Mouse (Mus musculus): Measurements from ENCODE around the gene Hadh. TPM values are rescaled to one million over a fixed set of nuclear protein-coding genes. Genes with fewer than 3 reads are reported as not detected.

Hadh gene
- polyA plus RNA-seq, 1 experiment from 2014 or later = 22.3 TPM

GRCm38 (mm10) chr3:131207846-131208245 is 64.1 kb downstream of the Hadh start:
- ATAC-seq (replicated peaks) = 0 out of 2 replicates have a peak, but pooled peaks have one; percentile 35
- no peak overlapping the region for H3K4me2 ChIP-seq (replicated peaks)
- H3K4me3 ChIP-seq = no peak overlapping the region
- H3K9me3 ChIP-seq = no peaks in the 10 kb centered on the region
- no peaks in the 10 kb centered on the region for H3K27me3 ChIP-seq
- H3K4me1 ChIP-seq = no peaks in the 10 kb centered on the region
- 67% methylated on average over 5 of the region's 5 CpGs for WGBS
- H3K9ac ChIP-seq (replicated peaks) = no peak overlapping the region
- no peak overlapping the region for H3K27ac ChIP-seq (replicated peaks)
- H3K36me3 ChIP-seq = no peaks in the 10 kb centered on the region

- 25% methylated on average over 7 of the region's 7 CpGs for whole genome bisulfite sequencing
- Histone ChIP-seq H3K9ac (replicated peaks) (no peak overlapping the region), H3K9me3 (no peaks in the 10 kb centered on the region), H3K4me2 (replicated peaks) (no peak overlapping the region), H3K36me3 (no peaks in the 10 kb centered on the region), H3K4me3 (no peak overlapping the region), H3K4me1 (no peaks in the 10 kb centered on the region), H3K27me3 (no peaks in the 10 kb centered on the region), H3K27ac (replicated peaks) (no peak overlapping the region)
- ATAC-seq (replicated peaks) = no peak
Observed at GRCm38 (mm10) chr3:131202311-131202710, 69.6 kb downstream of the Hadh start.

- Histone ChIP-seq H3K4me3 (no peak overlapping the region), H3K27me3 (no peaks in the 10 kb centered on the region), H3K4me1 (no peaks in the 10 kb centered on the region), H3K4me2 (replicated peaks) (peak overlapping the region; percentile 4; the same call in 1 of the 2 replicates), H3K9ac (replicated peaks) (no peak overlapping the region), H3K36me3 (no peaks in the 10 kb centered on the region), H3K9me3 (no peaks in the 10 kb centered on the region), H3K27ac (replicated peaks) (no peak overlapping the region)
- WGBS = 56% methylated on average over 20 of the region's 20 CpGs
- ATAC-seq (replicated peaks) = no peak
Observed at GRCm38 (mm10) chr3:131199590-131200288, 72.2 kb downstream of the Hadh start.

GRCm38 (mm10) chr3:131198991-131199390 is 72.9 kb downstream of the Hadh start:
- H3K36me3 ChIP-seq = no peaks in the 10 kb centered on the region
- no peak overlapping the region for H3K27ac ChIP-seq (replicated peaks)
- ATAC-seq (replicated peaks) = 0 out of 2 replicates have a peak, but pooled peaks have one; percentile 38
- 81% methylated on average over 3 of the region's 3 CpGs for WGBS
- H3K4me1 ChIP-seq = no peaks in the 10 kb centered on the region
- no peaks in the 10 kb centered on the region for H3K27me3 ChIP-seq
- H3K9me3 ChIP-seq = no peaks in the 10 kb centered on the region
- no peak overlapping the region for H3K4me2 ChIP-seq (replicated peaks)
- H3K4me3 ChIP-seq = no peak overlapping the region
- no peak overlapping the region for H3K9ac ChIP-seq (replicated peaks)

- H3K4me2 ChIP-seq (replicated peaks) = no peak overlapping the region
- H3K9ac ChIP-seq (replicated peaks) = no peak overlapping the region
- H3K4me1 ChIP-seq = no peaks in the 10 kb centered on the region
- no peak overlapping the region for H3K27ac ChIP-seq (replicated peaks)
- no peak for ATAC-seq (replicated peaks)
- no peaks in the 10 kb centered on the region for H3K27me3 ChIP-seq
- WGBS = 67% methylated on average over 8 of the region's 8 CpGs
- no peak overlapping the region for H3K4me3 ChIP-seq
- no peaks in the 10 kb centered on the region for H3K9me3 ChIP-seq
- H3K36me3 ChIP-seq = no peaks in the 10 kb centered on the region
Observed at GRCm38 (mm10) chr3:131196507-131197019, 75.3 kb downstream of the Hadh start.

GRCm38 (mm10) chr3:131196050-131196449 is 75.9 kb downstream of the Hadh start:
- Histone ChIP-seq H3K9me3 (no peaks in the 10 kb centered on the region), H3K36me3 (no peaks in the 10 kb centered on the region), H3K4me2 (replicated peaks) (no peak overlapping the region), H3K9ac (replicated peaks) (no peak overlapping the region), H3K4me3 (no peak overlapping the region), H3K27ac (replicated peaks) (no peak overlapping the region; the same call in 1 of the 2 replicates), H3K27me3 (no peaks in the 10 kb centered on the region), H3K4me1 (no peaks in the 10 kb centered on the region)
- ATAC-seq (replicated peaks) = no peak
- 48% methylated on average over 10 of the region's 10 CpGs for WGBS

GRCm38 (mm10) chr3:131191454-131191853 is 80.4 kb downstream of the Hadh start:
- no peak for ATAC-seq (replicated peaks)
- H3K4me3 ChIP-seq = no peak overlapping the region

GRCm38 (mm10) chr3:131190671-131191367 is 81.1 kb downstream of the Hadh start:
- Histone ChIP-seq H3K4me1 (0 out of 2 replicates have a peak, but pooled peaks cover 3% of the 10 kb centered on the region), H3K9ac (replicated peaks) (no peak overlapping the region), H3K27ac (replicated peaks) (no peak overlapping the region), H3K9me3 (no peaks in the 10 kb centered on the region), H3K27me3 (no peaks in the 10 kb centered on the region), H3K4me2 (replicated peaks) (no peak overlapping the region), H3K36me3 (no peaks in the 10 kb centered on the region), H3K4me3 (no peak overlapping the region)
- 77% methylated on average over 19 of the region's 19 CpGs for WGBS
- no peak for ATAC-seq (replicated peaks)

More at GRCm38 (mm10) chr3:131191454-131191853, 80.4 kb downstream of the Hadh start:
- Histone ChIP-seq H3K27me3 (no peaks in the 10 kb centered on the region), H3K36me3 (no peaks in the 10 kb centered on the region), H3K4me1 (0 out of 2 replicates have a peak, but pooled peaks cover 3% of the 10 kb centered on the region), H3K27ac (replicated peaks) (no peak overlapping the region), H3K4me2 (replicated peaks) (no peak overlapping the region), H3K9me3 (no peaks in the 10 kb centered on the region), H3K9ac (replicated peaks) (no peak overlapping the region)
- 68% methylated on average over 7 of the region's 7 CpGs for WGBS

- Histone ChIP-seq H3K9ac (replicated peaks) (no peak overlapping the region), H3K36me3 (no peaks in the 10 kb centered on the region), H3K4me2 (replicated peaks) (no peak overlapping the region), H3K9me3 (no peaks in the 10 kb centered on the region), H3K4me1 (0 out of 2 replicates have a peak, but pooled peaks cover 3% of the 10 kb centered on the region), H3K27me3 (no peaks in the 10 kb centered on the region), H3K4me3 (no peak overlapping the region), H3K27ac (replicated peaks) (no peak overlapping the region)
- no peak for ATAC-seq (replicated peaks)
- 43% methylated on average over 11 of the region's 11 CpGs for WGBS
Observed at GRCm38 (mm10) chr3:131190239-131190638, 81.7 kb downstream of the Hadh start.

- no peak for ATAC-seq (replicated peaks)
- Histone ChIP-seq H3K4me3 (no peak overlapping the region), H3K4me2 (replicated peaks) (no peak overlapping the region)
Observed at GRCm38 (mm10) chr3:131186193-131186592, 85.7 kb downstream of the Hadh start.

More at GRCm38 (mm10) chr3:131186193-131186592, 85.7 kb downstream of the Hadh start:
- H3K9ac ChIP-seq (replicated peaks) = no peak overlapping the region
- no peaks in the 10 kb centered on the region for H3K27me3 ChIP-seq
- 88% methylated on average over 5 of the region's 5 CpGs for WGBS
- no peaks in the 10 kb centered on the region for H3K36me3 ChIP-seq
- H3K9me3 ChIP-seq = no peaks in the 10 kb centered on the region
- H3K27ac ChIP-seq (replicated peaks) = no peak overlapping the region
- peaks cover 16% of the 10 kb centered on the region for H3K4me1 ChIP-seq

Data from forebrain, embryonic 15.5 days (tissue).